Mouse (Mus musculus): ENCODE data around the gene Chchd10.

- TF ChIP-seq CTCF (IDR thresholded peaks at IDR 0.05; ENCODE audit: borderline replicate concordance, extremely low read depth, insufficient read depth, insufficient read length) (no peak), POLR2A (IDR thresholded peaks at IDR 0.05; ENCODE audit: borderline replicate concordance, extremely low read depth, insufficient read depth, insufficient read length, poor library complexity, severe bottlenecking) (no peak)
Measured at GRCm38 (mm10) chr10:75932891-75933290, at the start of gene Chchd10.
